Mouse (Mus musculus) heart, embryonic 12.5 days (tissue): ENCODE results near the gene Rpa3. TPM values are rescaled to one million over a fixed set of nuclear protein-coding genes. Genes with fewer than 3 reads are reported as not detected.

Experiments
- polyA plus RNA-seq: library from polyadenylated mRNA; unstranded; fragments of >200 nt; fragmentation: Nextera tagmentation; extraction: Ambion mirVana; gene quantifications from 2 replicates; pipeline ENCODE4 v1.2.1, GENCODE M21; 2016

Gene Rpa3
- polyA plus RNA-seq, 1 experiment from 2014 or later, result 135 TPM

Other genes starting within 250 kb of the Rpa3 start
- 0.09 TPM in 1 of 2 replicates, not detected in the other for gene Col28a1, start 66.6 kb downstream of the Rpa3 start, polyA plus RNA-seq
- 20.4 and 20.6 TPM in 2 replicates for gene Mios, start 50.0 kb downstream of the Rpa3 start, polyA plus RNA-seq
- gene Umad1, start 115 bp upstream of the Rpa3 start, polyA plus RNA-seq, result 27.1 and 27.2 TPM in 2 replicates
- 9.2 and 9.6 TPM in 2 replicates for gene Gm45062, start 277 bp upstream of the Rpa3 start, polyA plus RNA-seq